13 mouse cellular contexts compared by ENCODE assay signal in the genomic region with DNA sequence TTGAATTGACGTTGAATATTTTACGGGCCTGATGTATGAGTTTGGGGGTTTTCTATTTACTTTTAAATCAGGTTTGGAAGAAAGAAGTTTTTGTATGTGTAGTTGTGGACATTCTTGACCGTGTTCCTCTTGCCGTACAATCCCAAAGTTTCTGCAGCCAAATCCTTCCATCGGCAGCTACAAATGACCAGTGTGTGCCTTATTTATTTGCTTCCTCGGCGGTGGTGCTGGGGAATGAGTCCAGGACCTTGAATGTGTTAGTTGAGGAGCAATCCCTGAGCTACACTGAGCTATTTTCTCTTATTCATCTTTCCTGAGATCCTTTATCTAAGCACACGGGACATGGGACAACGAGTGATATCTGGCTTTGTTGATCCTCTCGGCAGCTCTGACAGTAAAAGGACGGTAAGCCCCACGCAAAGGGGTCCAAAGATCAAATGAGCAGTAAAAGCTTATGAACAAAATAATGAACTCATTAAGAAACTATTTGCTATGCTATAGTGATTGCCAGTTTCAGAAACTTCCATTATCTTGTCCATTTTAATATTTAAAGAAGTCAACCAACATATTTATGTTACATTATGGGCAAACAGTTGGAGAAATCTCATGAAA. TPM values are rescaled to one million over a fixed set of nuclear protein-coding genes. Genes with fewer than 3 reads are reported as not detected.
DNase-seq lines count a peak whose midpoint lies in the region; ATAC-seq lines count a peak whose summit lies in the region.
"Had no signal": no experiment of that assay in that cellular context is flagged by ENCODE, and none has a peak within 500 bp of the region (broad histone marks: within the 10 kb centered on the region; RNA-seq: fewer than 3 reads in every experiment).

No protein-coding gene starts in this region.

- H3K4me3 ChIP-seq in kidney, embryonic 14.5 days (ENCODE audit: low read length) = no peak overlapping the region
- H3K4me3 ChIP-seq in heart, embryonic 16.5 days (ENCODE audit: low read length) = no peak overlapping the region
- H3K4me3 ChIP-seq in liver, embryonic 12.5 days = no peak overlapping the region
- H3K4me3 ChIP-seq: midbrain, embryonic 12.5 days had no signal

- H3K4me2 ChIP-seq in kidney, embryonic 14.5 days (replicated peaks; ENCODE audit: low read depth, low read length) = no peak overlapping the region
- no peak overlapping the region for H3K4me2 ChIP-seq in heart, embryonic 16.5 days (ENCODE audit: low read depth, low read length)
- no peak overlapping the region for H3K4me2 ChIP-seq in liver, embryonic 12.5 days
- H3K4me2 ChIP-seq: midbrain, embryonic 12.5 days had no signal

- peaks cover 55% of the 10 kb centered on the region for H3K4me1 ChIP-seq in kidney, embryonic 14.5 days (ENCODE audit: control insufficient read depth, insufficient read depth, low read length)
- peaks cover 58% of the 10 kb centered on the region for H3K4me1 ChIP-seq in heart, embryonic 16.5 days (ENCODE audit: control insufficient read depth, insufficient read depth, low read length)
- peaks cover 76% of the 10 kb centered on the region for H3K4me1 ChIP-seq in liver, embryonic 12.5 days

- no peaks in the 10 kb centered on the region for H3K9me3 ChIP-seq in kidney, embryonic 14.5 days (ENCODE audit: control insufficient read depth, low read length)
- H3K9me3 ChIP-seq in heart, embryonic 16.5 days (replicated peaks; ENCODE audit: control insufficient read depth, low read length) = no peaks in the 10 kb centered on the region
- H3K9me3 ChIP-seq in liver, embryonic 12.5 days (replicated peaks) = no peaks in the 10 kb centered on the region
- H3K9me3 ChIP-seq: midbrain, embryonic 12.5 days had no signal

- WGBS in kidney, embryonic 14.5 days = 29% methylated on average over 12 of the region's 12 CpGs
- 31% methylated on average over 12 of the region's 12 CpGs for WGBS in heart, embryonic 16.5 days
- 52% methylated on average over 12 of the region's 12 CpGs for WGBS in liver, embryonic 12.5 days (ENCODE audit: insufficient replicate concordance)

- no peak overlapping the region for H3K9ac ChIP-seq in kidney, embryonic 14.5 days (ENCODE audit: low read depth, low read length)
- peak overlapping the region; percentile 66 for H3K9ac ChIP-seq in heart, embryonic 16.5 days (ENCODE audit: low read length)
- no peak overlapping the region for H3K9ac ChIP-seq in liver, embryonic 12.5 days
- H3K9ac ChIP-seq: midbrain, embryonic 12.5 days had no signal

- no peaks in the 10 kb centered on the region for H3K36me3 ChIP-seq in kidney, embryonic 14.5 days (ENCODE audit: control insufficient read depth, insufficient read depth, low read length)
- no peaks in the 10 kb centered on the region for H3K36me3 ChIP-seq in heart, embryonic 16.5 days (ENCODE audit: control insufficient read depth, insufficient read depth)
- no peaks in the 10 kb centered on the region for H3K36me3 ChIP-seq in liver, embryonic 12.5 days
- H3K36me3 ChIP-seq: midbrain, embryonic 12.5 days had no signal

- H3K27ac ChIP-seq in kidney, embryonic 14.5 days (ENCODE audit: low read depth, low read length) = peak overlapping the region; percentile 90; the same call in 1 of the 2 replicates
- peak overlapping the region; percentile 88 for H3K27ac ChIP-seq in heart, embryonic 16.5 days (ENCODE audit: low read length)
- peak overlapping the region; percentile 52; the same call in 1 of the 2 replicates for H3K27ac ChIP-seq in liver, embryonic 12.5 days

- peak; percentile 32 for DNase-seq in embryo, embryonic 9.5 days (ENCODE audit: extremely low spot score)
- DNase-seq in embryo, embryonic 10.5 days (ENCODE audit: low spot score) = no peak
- DNase-seq in kidney, postnatal 4 days = no peak
- no peak for DNase-seq in urinary bladder, postnatal 14 days (ENCODE audit: low spot score)
- DNase-seq: adrenal gland, adult 8-10 months; cerebellum, adult 11 months; gastrocnemius, postnatal 10 days; thymus, postnatal 14 days had no signal

- no peak for ATAC-seq in kidney, embryonic 14.5 days (ENCODE audit: low FRiP score, low TSS enrichment)
- no peak for ATAC-seq in heart, embryonic 16.5 days (replicated peaks; ENCODE audit: extremely low read depth, insufficient read depth, low FRiP score)
- no peak for ATAC-seq in liver, embryonic 12.5 days
- no peak for ATAC-seq in erythroid progenitor cell, adult 5-6 weeks (replicated peaks; ENCODE audit: low FRiP score, poor library complexity, severe bottlenecking)

- no peaks in the 10 kb centered on the region for H3K27me3 ChIP-seq in kidney, embryonic 14.5 days (ENCODE audit: control insufficient read depth, insufficient read depth, low read length)
- H3K27me3 ChIP-seq in heart, embryonic 16.5 days (ENCODE audit: control insufficient read depth, insufficient read depth, low read length) = no peaks in the 10 kb centered on the region
- peaks cover 56% of the 10 kb centered on the region for H3K27me3 ChIP-seq in liver, embryonic 12.5 days (replicated peaks)

RNA-seq across cellular contexts. Expression of gene Fignl1, which starts 22.2 kb away (rescaled TPM):
- 59.2 and 85.4 TPM in 2 replicates for polyA plus RNA-seq in kidney, embryonic 14.5 days (2014; fragmentation: Nextera tagmentation; extraction: Ambion mirVana)
- 46.3 and 56.0 TPM in 2 replicates for polyA plus RNA-seq in heart, embryonic 16.5 days (2015; fragmentation: Nextera tagmentation; extraction: Ambion mirVana)
- 126 and 130 TPM in 2 replicates for polyA plus RNA-seq in liver, embryonic 12.5 days (2016; fragmentation: Nextera tagmentation; extraction: Ambion mirVana)
- 119 and 122 TPM in 2 replicates for total RNA-seq in erythroid progenitor cell, adult 5-6 weeks (2015; ENCODE audit: low replicate concordance)
- 145 and 148 TPM in 2 replicates for total RNA-seq in erythroid progenitor cell, adult 5-6 weeks (2017; ENCODE audit: low replicate concordance)
